Mouse (Mus musculus): ENCODE results near the gene Ptprj. TPM values are rescaled to one million over a fixed set of nuclear protein-coding genes. Genes with fewer than 3 reads are reported as not detected.
A peak's percentile ranks its signal among the peaks of the same experiment; 100 is the strongest.

Ptprj gene
- polyA plus RNA-seq, 1 experiment from 2014 or later = 5.4 TPM

DNA sequence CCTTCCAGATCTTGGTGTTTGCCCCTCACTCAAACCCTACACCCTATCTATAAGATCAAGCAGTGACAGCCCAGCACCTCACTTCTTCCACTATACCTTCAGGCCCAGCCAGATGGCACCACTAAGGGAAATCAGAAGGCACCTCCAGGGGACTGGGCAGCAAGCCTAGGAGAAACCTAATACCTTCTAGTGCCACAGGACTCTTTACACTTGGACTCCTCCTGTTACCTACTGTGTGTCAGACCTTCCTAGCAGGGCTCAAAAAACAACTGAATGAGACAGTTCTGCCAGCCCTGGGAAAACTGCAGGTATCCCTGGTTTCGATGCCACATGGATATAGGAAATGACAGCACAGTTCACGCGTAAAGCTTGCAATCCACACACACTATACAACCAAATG, 36.5 kb downstream of the Ptprj start:
- H3K4me2 ChIP-seq (ENCODE audit: low read length) = no peak overlapping the region
- H3K9ac ChIP-seq (ENCODE audit: low read depth, low read length) = no peak overlapping the region
- H3K36me3 ChIP-seq (ENCODE audit: control insufficient read depth, insufficient read depth, low read length) = no peaks in the 10 kb centered on the region
- no peak for ATAC-seq
- no peak overlapping the region for H3K4me3 ChIP-seq (ENCODE audit: low read depth, low read length)
- no peaks in the 10 kb centered on the region for H3K4me1 ChIP-seq (ENCODE audit: control insufficient read depth, insufficient read depth, low read length)
- 93% methylated on average over 3 of the region's 3 CpGs for WGBS
- no peak overlapping the region for H3K27ac ChIP-seq (ENCODE audit: low read length)
- H3K27me3 ChIP-seq (ENCODE audit: control insufficient read depth, insufficient read depth, low read depth, low read length) = no peaks in the 10 kb centered on the region
- no peaks in the 10 kb centered on the region for H3K9me3 ChIP-seq (replicated peaks; ENCODE audit: control insufficient read depth, low read length, poor library complexity, severe bottlenecking)

DNA sequence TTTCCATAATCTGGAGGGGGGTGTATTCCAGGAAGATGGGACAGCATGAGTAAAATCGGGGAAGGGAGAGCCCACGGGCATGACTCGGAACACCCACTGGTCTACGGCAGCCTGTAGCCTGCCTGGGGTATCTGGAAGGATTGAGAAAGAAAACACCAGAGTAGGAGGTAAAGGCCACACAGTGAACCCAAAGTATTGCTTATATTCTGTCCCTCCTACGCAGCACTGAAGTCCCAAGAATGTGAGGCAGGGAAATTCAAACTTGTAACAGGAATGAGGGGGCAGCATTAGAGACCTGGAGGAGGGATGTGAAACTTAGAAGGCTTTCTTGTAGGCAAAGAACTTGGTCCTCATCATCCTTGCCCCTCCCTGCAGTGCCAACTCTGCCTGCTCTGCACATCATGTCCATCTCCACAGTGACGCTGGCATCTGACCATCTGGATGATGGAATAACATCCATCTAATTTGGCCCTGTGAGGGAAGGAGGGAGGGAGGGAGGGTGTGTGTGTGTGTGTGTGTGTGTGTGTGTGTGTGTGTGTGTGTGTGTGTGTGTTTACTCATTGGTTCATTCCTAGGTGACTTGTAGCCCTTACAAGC, 37.2 kb downstream of the Ptprj start:
- Histone ChIP-seq H3K4me1 (ENCODE audit: control insufficient read depth, insufficient read depth, low read length) (no peaks in the 10 kb centered on the region), H3K4me3 (ENCODE audit: low read depth, low read length) (no peak overlapping the region), H3K27ac (ENCODE audit: low read length) (no peak overlapping the region), H3K9ac (ENCODE audit: low read depth, low read length) (no peak overlapping the region), H3K27me3 (ENCODE audit: control insufficient read depth, insufficient read depth, low read depth, low read length) (no peaks in the 10 kb centered on the region), H3K9me3 (replicated peaks; ENCODE audit: control insufficient read depth, low read length, poor library complexity, severe bottlenecking) (no peaks in the 10 kb centered on the region), H3K4me2 (ENCODE audit: low read length) (no peak overlapping the region), H3K36me3 (ENCODE audit: control insufficient read depth, insufficient read depth, low read length) (no peaks in the 10 kb centered on the region)
- 90% methylated on average over 6 of the region's 6 CpGs for WGBS
- no peak for ATAC-seq

DNA sequence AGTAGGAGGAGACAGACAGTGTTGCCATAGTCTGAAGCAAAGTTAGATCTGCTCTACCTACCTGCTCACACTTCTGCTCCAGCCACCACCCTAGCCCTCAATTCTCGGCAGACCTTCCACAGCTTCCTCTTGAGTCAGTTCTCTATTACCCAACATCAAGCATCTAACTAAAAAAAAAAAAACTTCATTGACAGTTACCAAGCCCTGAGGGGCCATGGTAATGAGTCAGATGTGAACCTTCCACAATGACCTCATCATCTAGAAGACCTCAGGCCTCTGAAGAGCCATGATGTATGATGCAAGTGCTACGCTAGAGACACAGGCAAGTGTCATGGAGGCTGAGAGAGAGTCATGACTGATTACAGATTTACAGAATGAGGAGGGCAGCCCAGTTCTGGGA, 37.8 kb downstream of the Ptprj start:
- H3K9ac ChIP-seq (ENCODE audit: low read depth, low read length) = no peak overlapping the region
- H3K4me1 ChIP-seq (ENCODE audit: control insufficient read depth, insufficient read depth, low read length) = 0 out of 2 replicates have a peak, but pooled peaks cover 2% of the 10 kb centered on the region
- 92% methylated on average over 2 of the region's 2 CpGs for WGBS

DNA sequence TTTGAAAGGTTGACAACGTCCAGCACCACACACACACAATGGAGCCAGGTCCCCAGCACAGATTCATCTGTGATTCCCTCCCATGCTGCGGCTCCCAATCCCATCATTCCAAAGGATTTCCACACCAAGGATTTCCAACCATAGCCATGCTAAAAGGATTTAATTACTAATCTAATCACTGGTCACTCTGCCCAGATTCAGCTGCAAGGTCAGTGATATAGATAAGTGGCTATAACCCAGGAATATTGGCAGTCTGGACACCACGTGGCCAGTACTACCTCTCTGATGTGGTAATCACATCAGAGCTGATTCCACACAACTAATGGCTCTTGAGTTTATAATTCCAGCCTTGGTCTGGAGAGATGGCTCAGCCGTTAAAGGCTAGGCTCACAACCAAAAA, 41.2 kb downstream of the Ptprj start:
- no peak overlapping the region for H3K9ac ChIP-seq (ENCODE audit: low read depth, low read length)
- H3K36me3 ChIP-seq (ENCODE audit: control insufficient read depth, insufficient read depth, low read length) = no peaks in the 10 kb centered on the region
- no peak overlapping the region for H3K4me3 ChIP-seq (ENCODE audit: low read depth, low read length)
- no peaks in the 10 kb centered on the region for H3K9me3 ChIP-seq (replicated peaks; ENCODE audit: control insufficient read depth, low read length, poor library complexity, severe bottlenecking)
- peaks cover 8% of the 10 kb centered on the region; the same call in 1 of the 2 replicates for H3K4me1 ChIP-seq (ENCODE audit: control insufficient read depth, insufficient read depth, low read length)
- WGBS = 59% methylated on average over 4 of the region's 4 CpGs
- no peak overlapping the region for H3K4me2 ChIP-seq (ENCODE audit: low read length)
- H3K27ac ChIP-seq (ENCODE audit: low read length) = no peak overlapping the region
- no peaks in the 10 kb centered on the region for H3K27me3 ChIP-seq (ENCODE audit: control insufficient read depth, insufficient read depth, low read depth, low read length)
- no peak for ATAC-seq

More for the DNA sequence above, 37.8 kb downstream of the Ptprj start:
- no peak overlapping the region for H3K4me2 ChIP-seq (ENCODE audit: low read length)
- H3K27me3 ChIP-seq (ENCODE audit: control insufficient read depth, insufficient read depth, low read depth, low read length) = no peaks in the 10 kb centered on the region
- no peak overlapping the region for H3K27ac ChIP-seq (ENCODE audit: low read length)
- no peaks in the 10 kb centered on the region for H3K36me3 ChIP-seq (ENCODE audit: control insufficient read depth, insufficient read depth, low read length)
- ATAC-seq = no peak
- no peak overlapping the region for H3K4me3 ChIP-seq (ENCODE audit: low read depth, low read length)
- H3K9me3 ChIP-seq (replicated peaks; ENCODE audit: control insufficient read depth, low read length, poor library complexity, severe bottlenecking) = no peaks in the 10 kb centered on the region

DNA sequence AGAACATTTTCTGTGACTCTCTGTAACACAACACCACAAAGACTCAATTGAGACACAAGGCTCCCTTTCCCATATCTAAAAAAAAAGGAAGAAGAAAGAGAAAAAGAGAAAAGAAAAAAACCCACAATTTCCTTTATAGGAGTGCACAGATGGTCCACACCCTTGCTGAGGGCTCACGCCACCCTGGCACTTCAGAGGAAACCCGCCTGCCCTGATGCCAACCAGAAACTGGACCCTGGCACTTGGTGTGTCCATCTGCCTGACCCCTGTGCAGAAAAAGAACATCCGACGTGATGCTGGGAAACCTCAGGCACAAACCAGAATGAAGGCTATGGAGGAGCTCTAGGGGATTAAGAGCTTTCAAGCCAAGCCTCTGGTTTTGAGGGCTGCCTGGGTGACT, 43.2 kb downstream of the Ptprj start:
- H3K27me3 ChIP-seq (ENCODE audit: control insufficient read depth, insufficient read depth, low read depth, low read length) = no peaks in the 10 kb centered on the region
- H3K27ac ChIP-seq (ENCODE audit: low read length) = 0 out of 2 replicates have a peak overlapping the region, but pooled peaks have one; percentile 17
- H3K9ac ChIP-seq (ENCODE audit: low read depth, low read length) = no peak overlapping the region
- H3K9me3 ChIP-seq (replicated peaks; ENCODE audit: control insufficient read depth, low read length, poor library complexity, severe bottlenecking) = no peaks in the 10 kb centered on the region
- no peak overlapping the region for H3K4me3 ChIP-seq (ENCODE audit: low read depth, low read length)
- no peak for ATAC-seq
- no peaks in the 10 kb centered on the region for H3K36me3 ChIP-seq (ENCODE audit: control insufficient read depth, insufficient read depth, low read length)
- 65% methylated on average over 4 of the region's 4 CpGs for WGBS
- no peak overlapping the region for H3K4me2 ChIP-seq (ENCODE audit: low read length)
- peaks cover 8% of the 10 kb centered on the region; the same call in 1 of the 2 replicates for H3K4me1 ChIP-seq (ENCODE audit: control insufficient read depth, insufficient read depth, low read length)

DNA sequence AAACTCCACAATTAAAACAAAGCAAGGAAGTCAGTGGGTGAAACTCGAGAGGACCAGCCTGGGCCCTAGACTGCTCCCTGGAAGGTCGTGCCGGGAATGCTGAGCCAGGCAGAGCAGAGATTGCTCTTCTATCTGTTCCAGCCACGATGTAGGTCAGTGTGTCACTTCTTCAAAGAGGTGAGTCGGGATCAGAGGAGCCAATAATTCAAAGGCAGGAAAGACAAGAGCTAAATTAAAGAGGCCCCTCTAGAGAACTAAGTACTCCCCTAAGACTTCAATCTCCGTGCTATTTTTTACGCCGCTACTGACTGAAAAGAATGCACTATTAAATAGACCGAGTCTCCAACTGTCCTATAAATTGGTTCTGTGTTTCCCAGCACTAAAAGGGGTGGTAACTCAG, 43.9 kb downstream of the Ptprj start:
- WGBS = 32% methylated on average over 9 of the region's 9 CpGs
- no peaks in the 10 kb centered on the region for H3K27me3 ChIP-seq (ENCODE audit: control insufficient read depth, insufficient read depth, low read depth, low read length)
- no peak overlapping the region for H3K4me2 ChIP-seq (ENCODE audit: low read length)
- H3K4me1 ChIP-seq (ENCODE audit: control insufficient read depth, insufficient read depth, low read length) = peaks cover 8% of the 10 kb centered on the region; the same call in 1 of the 2 replicates
- peak; percentile 52; the same call in 1 of the 2 replicates for ATAC-seq
- H3K9me3 ChIP-seq (replicated peaks; ENCODE audit: control insufficient read depth, low read length, poor library complexity, severe bottlenecking) = no peaks in the 10 kb centered on the region
- no peak overlapping the region; the same call in 1 of the 2 replicates for H3K27ac ChIP-seq (ENCODE audit: low read length)
- no peak overlapping the region for H3K4me3 ChIP-seq (ENCODE audit: low read depth, low read length)
- no peaks in the 10 kb centered on the region for H3K36me3 ChIP-seq (ENCODE audit: control insufficient read depth, insufficient read depth, low read length)
- no peak overlapping the region for H3K9ac ChIP-seq (ENCODE audit: low read depth, low read length)

DNA sequence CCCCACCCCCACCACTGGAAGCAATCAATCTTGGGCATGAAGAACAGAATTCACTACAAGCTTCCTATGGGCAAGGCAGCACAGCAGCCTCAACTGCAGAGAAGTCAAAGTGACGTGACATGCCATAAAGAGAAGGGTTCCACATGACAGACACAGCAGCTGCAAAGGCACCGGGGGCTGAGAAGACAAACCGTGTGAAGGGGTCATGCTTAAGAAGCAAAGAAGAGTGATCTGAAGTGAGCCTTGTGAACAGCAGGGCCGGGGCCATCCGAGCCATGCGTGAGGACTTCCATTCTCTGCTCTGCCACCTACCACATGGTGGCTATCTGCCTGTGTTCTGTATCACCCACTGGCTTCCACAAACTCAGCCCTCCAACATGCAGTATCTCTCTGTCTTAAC, 45.7 kb downstream of the Ptprj start:
- no peak for ATAC-seq
- no peak overlapping the region for H3K27ac ChIP-seq (ENCODE audit: low read length)
- H3K4me3 ChIP-seq (ENCODE audit: low read depth, low read length) = no peak overlapping the region
- H3K36me3 ChIP-seq (ENCODE audit: control insufficient read depth, insufficient read depth, low read length) = no peaks in the 10 kb centered on the region
- H3K27me3 ChIP-seq (ENCODE audit: control insufficient read depth, insufficient read depth, low read depth, low read length) = no peaks in the 10 kb centered on the region
- WGBS = 93% methylated on average over 6 of the region's 6 CpGs
- no peak overlapping the region for H3K9ac ChIP-seq (ENCODE audit: low read depth, low read length)
- H3K9me3 ChIP-seq (replicated peaks; ENCODE audit: control insufficient read depth, low read length, poor library complexity, severe bottlenecking) = no peaks in the 10 kb centered on the region
- H3K4me1 ChIP-seq (ENCODE audit: control insufficient read depth, insufficient read depth, low read length) = peaks cover 8% of the 10 kb centered on the region; the same call in 1 of the 2 replicates
- no peak overlapping the region for H3K4me2 ChIP-seq (ENCODE audit: low read length)

DNA sequence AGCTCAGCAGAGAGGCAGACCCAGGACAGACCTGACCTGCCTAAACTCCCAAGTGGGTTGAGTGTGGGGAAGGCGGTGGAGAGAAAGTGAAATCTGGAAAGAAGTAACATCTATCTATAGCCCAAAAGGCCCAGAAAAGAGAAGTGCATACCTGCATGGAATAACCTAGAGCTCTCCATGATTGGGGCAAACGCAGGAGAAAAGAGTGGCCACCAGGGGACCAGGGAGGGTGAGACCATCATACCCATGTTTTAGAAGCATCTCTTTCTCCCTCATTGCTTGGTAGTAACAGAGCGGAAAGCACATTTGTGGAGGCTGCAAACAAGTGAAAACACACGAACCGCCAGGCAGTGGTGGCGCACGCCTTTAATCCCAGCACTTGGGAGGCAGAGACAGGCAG, 46.5 kb downstream of the Ptprj start:
- Histone ChIP-seq H3K36me3 (ENCODE audit: control insufficient read depth, insufficient read depth, low read length) (no peaks in the 10 kb centered on the region), H3K9ac (ENCODE audit: low read depth, low read length) (no peak overlapping the region), H3K27me3 (ENCODE audit: control insufficient read depth, insufficient read depth, low read depth, low read length) (no peaks in the 10 kb centered on the region), H3K9me3 (replicated peaks; ENCODE audit: control insufficient read depth, low read length, poor library complexity, severe bottlenecking) (no peaks in the 10 kb centered on the region), H3K4me3 (ENCODE audit: low read depth, low read length) (no peak overlapping the region), H3K4me1 (ENCODE audit: control insufficient read depth, insufficient read depth, low read length) (peaks cover 8% of the 10 kb centered on the region; the same call in 1 of the 2 replicates), H3K4me2 (ENCODE audit: low read length) (no peak overlapping the region), H3K27ac (ENCODE audit: low read length) (no peak overlapping the region)
- ATAC-seq = no peak
- WGBS = 96% methylated on average over 7 of the region's 7 CpGs

DNA sequence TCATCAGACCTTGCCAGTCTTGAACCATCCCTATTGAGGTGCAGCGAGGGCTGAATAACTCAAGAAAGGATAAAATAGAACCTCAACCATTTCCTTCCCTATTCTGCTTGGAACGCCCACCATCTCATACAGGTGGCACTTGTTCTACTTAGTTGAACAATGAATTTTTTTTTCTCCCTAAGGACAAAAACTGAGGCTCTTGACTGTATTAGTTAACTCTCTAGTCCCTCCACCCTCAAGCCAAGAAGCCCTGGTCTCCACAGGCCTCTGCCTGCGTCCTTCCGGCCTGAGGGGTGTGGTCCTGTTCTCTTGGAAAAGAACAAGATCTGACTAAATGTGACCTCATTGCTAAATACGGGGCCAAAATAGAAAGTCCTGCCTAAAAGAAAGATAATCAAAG, 48.4 kb downstream of the Ptprj start:
- no peak for ATAC-seq
- no peaks in the 10 kb centered on the region for H3K36me3 ChIP-seq (ENCODE audit: control insufficient read depth, insufficient read depth, low read length)
- H3K9me3 ChIP-seq (replicated peaks; ENCODE audit: control insufficient read depth, low read length, poor library complexity, severe bottlenecking) = no peaks in the 10 kb centered on the region
- H3K27ac ChIP-seq (ENCODE audit: low read length) = no peak overlapping the region
- H3K4me3 ChIP-seq (ENCODE audit: low read depth, low read length) = no peak overlapping the region
- peaks cover 9% of the 10 kb centered on the region for H3K4me1 ChIP-seq (ENCODE audit: control insufficient read depth, insufficient read depth, low read length)
- H3K9ac ChIP-seq (ENCODE audit: low read depth, low read length) = no peak overlapping the region
- no peaks in the 10 kb centered on the region for H3K27me3 ChIP-seq (ENCODE audit: control insufficient read depth, insufficient read depth, low read depth, low read length)
- WGBS = 87% methylated on average over 5 of the region's 5 CpGs
- no peak overlapping the region for H3K4me2 ChIP-seq (ENCODE audit: low read length)

Measured in midbrain, embryonic 16.5 days (tissue).